Mouse (Mus musculus): ENCODE measurements around the gene Slc12a3.

DNA sequence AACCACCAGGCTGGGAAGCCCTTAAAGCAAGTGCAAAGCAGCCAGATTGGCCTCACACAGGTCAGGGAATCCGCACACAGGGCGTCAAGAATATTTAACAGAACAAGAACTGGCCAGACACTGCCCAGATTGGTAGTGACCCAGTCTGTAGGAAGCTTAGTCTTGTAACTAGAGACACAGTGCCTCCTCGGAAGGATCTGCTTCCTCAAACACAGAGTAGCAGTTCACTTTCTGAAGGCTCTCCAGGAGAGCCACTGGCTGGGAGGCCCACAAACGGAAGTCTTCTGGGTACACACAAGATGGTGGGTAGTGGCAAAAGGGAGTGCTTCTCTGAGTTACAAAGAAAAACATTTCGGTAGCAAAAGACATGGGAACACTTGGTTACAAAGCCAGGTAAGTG, 41.8 kb downstream of the Slc12a3 start:
- TF ChIP-seq POLR2A (IDR thresholded peaks at IDR 0.05; ENCODE audit: control insufficient read depth in 1 of 2, insufficient read depth in 1 of 2, low read depth in 1 of 2, low read length in 2 of 2, poor library complexity in 1 of 2) (no peak), EP300 (IDR thresholded peaks at IDR 0.05; ENCODE audit: low read depth in 1 of 2, low read length in 2 of 2) (no peak), TBP (IDR thresholded peaks at IDR 0.05; ENCODE audit: low read depth, low read length) (no peak), CTCF (IDR thresholded peaks at IDR 0.05 in 2 of 3, conservative IDR thresholded peaks at IDR 0.05 in 1 of 3; ENCODE audit: control insufficient read depth in 1 of 3, insufficient read depth in 1 of 3, low read depth in 2 of 3, low read length in 3 of 3, poor library complexity in 1 of 3, severe bottlenecking in 1 of 3) (no peak), NRF1 (IDR thresholded peaks at IDR 0.05; ENCODE audit: insufficient read depth, low read depth, low read length, poor library complexity, severe bottlenecking) (no peak), POLR2AphosphoS5 (IDR thresholded peaks at IDR 0.05; ENCODE audit: borderline replicate concordance, low read depth, low read length) (no peak), ETS1 (IDR thresholded peaks at IDR 0.05; ENCODE audit: low read depth, low read length) (no peak), USF1 (IDR thresholded peaks at IDR 0.05; ENCODE audit: low read depth, low read length) (no peak), SIN3A (IDR thresholded peaks at IDR 0.05; ENCODE audit: low read length) (no peak), E2F4 (IDR thresholded peaks at IDR 0.05; ENCODE audit: borderline replicate concordance, low read depth, low read length) (no peak), JUND (IDR thresholded peaks at IDR 0.05; ENCODE audit: low read depth, low read length) (no peak), TCF12 (IDR thresholded peaks at IDR 0.05; ENCODE audit: low read depth, low read length) (no peak)
